Mouse (Mus musculus) lung, postnatal 14 days (tissue): Measurements from ENCODE around the gene Serp1.

Experiments
- DNase-seq: peaks from one replicate; pipeline ENCODE4 v3.0.0; 2021

Serp1 gene

DNA sequence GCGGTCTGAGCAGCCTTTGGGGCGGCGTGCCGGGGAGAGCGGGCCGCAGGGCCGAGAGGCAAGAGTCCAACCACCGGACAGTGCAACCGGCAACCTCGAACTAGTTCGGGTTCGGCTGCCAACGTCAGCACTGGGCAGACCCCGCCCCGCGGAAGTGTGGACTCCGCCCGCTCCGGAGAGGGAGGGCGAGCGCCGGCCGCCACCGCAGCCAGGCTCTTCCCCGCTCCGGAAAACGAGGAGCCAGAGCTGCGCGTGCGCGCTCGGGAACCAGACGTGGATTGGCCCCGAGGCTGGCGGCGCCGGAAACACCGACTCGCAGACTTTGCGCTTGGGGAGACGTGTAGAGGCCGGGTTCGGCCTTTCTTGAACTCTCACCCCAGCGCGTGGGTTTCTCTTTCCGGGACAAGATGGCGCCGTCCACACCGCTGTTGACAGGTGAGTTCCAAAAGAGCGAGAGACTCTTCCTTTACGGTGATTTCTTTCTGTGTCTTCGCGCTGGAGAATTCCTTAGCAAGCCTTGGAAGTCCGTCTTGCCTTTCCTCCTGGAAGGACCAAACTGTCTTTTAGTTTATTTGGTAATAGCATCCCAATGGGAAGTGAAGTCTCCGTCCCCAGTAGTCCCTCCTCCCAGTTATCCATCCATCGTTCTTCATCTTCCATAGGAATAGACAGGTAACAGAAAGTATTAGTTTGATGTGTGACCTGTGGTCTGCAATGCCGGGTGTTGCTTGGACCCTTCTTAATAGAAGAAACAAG, at the start of gene Serp1, which contains the start of gene Eif2a:
Gene Serp1, minus strand, starts transcription at position 241 of the 756 bp plus-strand sequence.
Gene Eif2a, plus strand, starts transcription at position 170 of the 756 bp plus-strand sequence.
- DNase-seq, result peak; percentile 98

DNA sequence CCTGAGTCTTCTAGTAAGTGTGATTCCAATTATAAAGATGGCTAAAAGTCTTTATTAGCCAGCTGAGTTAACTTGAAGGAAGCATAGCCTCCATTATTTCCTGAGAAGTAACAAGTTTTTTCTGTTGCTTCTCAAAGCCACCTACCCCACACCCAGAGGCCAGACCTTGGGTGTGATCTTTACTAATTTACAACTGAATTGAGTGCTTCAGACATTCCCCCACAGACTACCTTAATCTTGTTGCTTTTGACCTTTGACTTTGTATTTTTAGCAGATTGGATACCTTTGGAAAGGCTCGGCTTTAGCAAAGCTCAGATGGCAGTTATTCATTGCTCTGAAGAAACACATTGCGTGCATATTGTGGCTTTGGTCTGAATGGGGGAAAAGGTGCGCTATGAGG, 45.1 kb upstream of the Serp1 start:
- DNase-seq, result no peak

DNA sequence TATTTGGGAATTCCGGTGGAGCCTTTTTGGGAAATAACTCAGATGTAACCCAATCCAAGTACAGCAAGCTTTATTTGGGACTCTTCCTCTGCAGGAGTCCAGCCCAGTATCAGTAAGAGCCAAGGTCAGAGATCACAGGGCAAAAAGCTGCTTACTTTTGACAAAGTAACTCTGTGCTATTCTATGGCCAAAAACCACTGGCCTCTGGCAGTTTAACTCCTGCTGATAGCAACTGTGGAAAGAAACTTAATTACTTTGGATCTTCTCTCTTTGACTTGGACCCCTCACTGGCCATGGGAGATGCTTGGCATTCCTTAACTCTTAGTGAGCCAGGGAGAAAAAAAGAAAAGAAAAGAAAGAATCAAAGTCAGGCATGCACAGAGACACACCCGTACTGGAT, 35.7 kb upstream of the Serp1 start:
- DNase-seq, result no peak

GRCm38 (mm10) chr3:58559887-58560286, 34.2 kb upstream of the Serp1 start:
- DNase-seq, result no peak

DNA sequence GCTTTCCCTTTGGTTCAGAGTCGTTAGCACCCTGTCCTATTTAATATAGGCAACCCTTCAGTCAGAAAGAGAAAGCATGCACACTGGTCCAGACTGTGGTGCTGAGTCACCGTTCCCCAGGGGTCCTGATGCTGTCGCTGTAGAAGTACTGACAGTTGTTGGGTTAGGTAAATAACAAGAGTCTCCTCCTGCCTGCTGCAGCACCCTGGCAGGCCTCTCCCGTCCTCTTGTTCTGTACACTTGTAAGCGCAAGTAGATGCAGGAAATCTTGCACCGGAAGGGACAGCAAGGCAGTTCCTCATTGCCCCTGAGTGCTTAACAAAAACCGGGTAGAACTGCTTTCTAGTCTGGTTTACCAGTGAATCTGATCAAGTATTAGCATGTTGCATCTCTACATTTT, 31.0 kb upstream of the Serp1 start:
- DNase-seq, result no peak

DNA sequence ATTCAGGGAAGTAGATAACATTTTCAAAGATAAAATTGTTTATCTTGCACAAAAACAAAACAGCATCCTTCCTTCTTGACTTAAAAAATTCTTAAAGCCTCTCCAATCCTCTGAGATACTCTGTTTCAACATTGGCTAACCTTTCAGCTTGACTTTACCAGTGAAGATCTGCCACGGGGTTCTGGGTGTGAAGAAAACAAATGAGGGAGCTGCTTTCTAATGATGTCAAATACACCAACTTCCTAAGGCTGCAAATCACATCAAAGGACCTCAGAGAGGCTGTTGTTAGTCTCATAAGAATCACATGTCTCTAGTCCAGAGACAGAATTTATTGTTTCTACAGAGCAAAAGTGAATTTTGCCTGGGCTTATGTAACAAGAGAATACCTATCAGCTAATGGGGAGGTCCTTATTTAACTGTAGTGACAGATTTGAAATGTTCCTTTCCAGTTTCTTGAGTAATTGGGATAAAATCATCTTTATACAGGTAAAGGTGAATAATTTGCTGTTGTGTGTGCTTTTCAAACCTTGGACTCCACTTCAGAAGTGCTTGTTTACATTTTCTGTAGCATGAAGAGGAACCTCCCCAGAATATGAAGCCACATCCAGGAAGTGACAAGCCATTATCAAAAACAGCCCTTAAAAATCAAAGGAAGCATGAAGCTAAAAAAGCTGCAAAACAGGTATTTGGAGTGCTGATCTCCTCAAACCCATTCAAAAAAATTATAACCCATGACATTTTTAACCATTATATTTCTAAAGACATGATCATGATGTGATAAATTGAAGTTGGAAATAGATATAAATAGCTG, 26.5 kb upstream of the Serp1 start:
- DNase-seq, result no peak

DNA sequence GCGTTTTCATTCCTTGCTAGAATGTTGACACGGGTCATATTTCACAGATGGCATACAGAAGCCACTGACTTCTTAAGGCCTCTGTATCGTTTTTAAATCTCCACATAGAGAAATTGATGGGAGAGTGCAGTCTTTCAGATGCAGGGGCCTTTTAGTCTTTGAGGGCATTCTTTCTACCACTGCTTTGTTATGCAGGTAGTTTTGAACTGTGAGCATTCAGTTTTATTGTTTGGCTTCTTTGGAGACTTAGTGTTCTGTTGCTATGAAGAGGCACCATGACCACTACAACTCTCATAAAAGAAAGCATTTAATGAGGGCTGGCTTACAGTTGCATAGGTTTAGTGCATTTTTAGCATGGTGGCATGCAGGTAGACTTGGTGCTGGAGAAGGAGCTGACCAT, 10.9 kb upstream of the Serp1 start:
- DNase-seq, result no peak

GRCm38 (mm10) chr3:58526408-58526737, 681 bp upstream of the Serp1 start:
- no peak for DNase-seq

- no peak for DNase-seq
These were observed 526 bp downstream of the Serp1 start for GRCm38 (mm10) chr3:58525166-58525565.

DNA sequence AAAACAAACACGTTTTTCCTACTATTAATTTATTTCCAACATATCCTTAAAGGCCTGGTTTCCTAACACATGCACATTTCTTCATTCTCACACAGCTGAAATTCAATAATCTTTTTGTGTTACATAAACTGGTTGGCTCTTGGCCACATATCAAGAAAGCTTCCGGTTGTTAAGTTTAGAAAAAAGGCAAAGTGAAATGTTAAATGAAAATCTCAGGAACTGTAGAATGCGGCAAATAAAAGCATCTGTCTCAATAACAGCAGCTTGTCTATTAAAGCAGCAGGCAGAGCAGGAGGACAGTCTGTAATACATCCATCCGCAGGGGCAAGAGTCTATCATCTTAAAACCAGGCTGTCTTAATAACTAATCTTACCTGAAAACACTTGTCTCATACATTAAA, 1.4 kb downstream of the Serp1 start:
- DNase-seq, result no peak

GRCm38 (mm10) chr3:58523386-58523785, 2.3 kb downstream of the Serp1 start:
- DNase-seq, result no peak

- no peak for DNase-seq
These were observed 4.3 kb downstream of the Serp1 start for GRCm38 (mm10) chr3:58521361-58521760.

- no peak for DNase-seq
These were observed 5.4 kb downstream of the Serp1 start for GRCm38 (mm10) chr3:58520286-58520685.

GRCm38 (mm10) chr3:58519536-58519935, 6.2 kb downstream of the Serp1 start:
- no peak for DNase-seq

GRCm38 (mm10) chr3:58518962-58519361, 6.7 kb downstream of the Serp1 start:
- no peak for DNase-seq

DNA sequence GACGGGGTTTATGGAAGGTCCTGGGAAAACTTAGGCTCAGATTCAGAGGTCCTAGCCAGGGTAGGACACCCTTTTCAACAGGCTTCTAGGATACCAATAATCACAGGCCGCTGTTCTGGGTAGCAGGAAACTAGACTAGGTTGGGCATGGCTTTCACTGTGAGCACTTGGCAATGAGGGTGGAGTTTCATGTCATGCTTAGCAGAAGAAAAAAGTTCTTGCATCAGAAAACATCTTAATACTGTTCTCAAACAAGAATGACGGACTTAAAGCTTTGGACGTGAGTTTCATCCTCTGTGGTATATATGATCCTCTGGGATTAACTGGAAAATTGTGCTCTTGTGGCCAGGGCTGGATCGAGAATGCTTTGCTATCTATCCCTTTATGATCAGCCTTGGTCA, 7.9 kb downstream of the Serp1 start:
- no peak for DNase-seq

DNA sequence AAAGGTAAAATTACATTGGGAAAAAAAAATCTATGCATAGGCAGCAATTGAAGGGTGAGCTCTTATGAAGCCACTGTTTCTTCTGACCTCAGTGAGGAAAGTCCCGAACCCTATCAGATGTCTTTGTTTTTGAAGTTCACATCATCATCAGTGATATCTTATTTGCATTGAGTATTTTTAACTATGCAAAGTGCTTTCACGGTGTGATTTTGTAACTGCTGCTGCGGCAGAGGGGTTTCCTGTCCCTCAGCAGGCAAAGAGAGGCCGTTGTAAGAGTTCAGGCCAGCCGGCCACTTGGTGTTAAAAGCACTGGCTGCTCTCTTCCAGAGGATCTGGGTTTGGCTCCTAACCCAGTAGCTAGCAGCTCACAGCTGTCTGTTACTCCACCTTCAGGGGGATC, 8.4 kb downstream of the Serp1 start:
- DNase-seq, result no peak

- DNase-seq, result no peak
These were observed 9.1 kb downstream of the Serp1 start for GRCm38 (mm10) chr3:58516602-58516976.

DNA sequence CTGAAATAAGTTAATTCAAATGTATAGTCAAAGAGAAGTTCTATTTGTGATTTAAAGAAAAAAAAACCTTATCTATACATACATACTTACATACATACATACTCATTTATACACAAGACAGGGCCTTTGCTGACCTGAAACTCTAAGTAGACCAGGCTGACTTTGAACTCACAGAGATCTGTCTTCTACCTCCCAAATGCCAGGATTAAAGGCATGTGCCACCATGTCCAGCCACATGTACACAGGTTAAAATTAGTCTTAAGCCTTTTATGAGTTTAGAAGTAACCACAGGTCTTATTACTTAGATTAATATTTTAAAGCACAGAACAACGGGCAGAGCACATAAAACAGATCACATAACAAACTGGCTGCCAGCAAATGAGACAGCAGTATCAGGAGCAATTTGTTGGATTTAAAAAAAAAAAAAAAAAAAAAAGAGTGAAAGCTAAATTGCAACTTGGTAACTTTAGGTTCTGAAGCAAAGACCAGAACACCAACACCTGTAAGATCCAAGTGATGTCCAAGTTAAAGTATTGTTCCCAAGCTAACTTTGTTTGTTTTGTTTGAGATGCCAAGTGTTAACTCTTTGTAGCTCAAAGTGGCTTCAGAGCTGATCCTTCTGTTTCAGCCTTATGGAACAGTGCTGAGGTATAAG, 9.6 kb downstream of the Serp1 start:
- DNase-seq, result no peak

DNA sequence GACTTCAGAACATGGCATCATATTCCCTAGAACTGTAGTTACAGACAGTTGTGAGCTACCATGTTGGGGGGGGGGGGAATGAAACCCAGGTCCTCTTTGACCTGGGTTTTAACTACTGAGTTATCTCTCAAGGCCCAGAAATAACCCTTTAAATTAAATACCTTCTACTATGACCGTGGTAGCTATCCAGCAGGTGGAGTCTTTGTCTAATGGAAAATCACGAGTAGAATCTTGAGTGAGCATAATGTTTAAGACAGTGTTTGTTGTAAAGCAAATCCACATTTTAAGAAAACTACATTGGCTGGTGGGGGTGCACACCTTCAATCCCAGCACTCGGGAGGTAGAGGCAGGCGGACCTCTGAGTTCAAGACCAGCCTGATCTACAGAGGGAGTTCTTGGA, 12.2 kb downstream of the Serp1 start:
- DNase-seq, result no peak

DNA sequence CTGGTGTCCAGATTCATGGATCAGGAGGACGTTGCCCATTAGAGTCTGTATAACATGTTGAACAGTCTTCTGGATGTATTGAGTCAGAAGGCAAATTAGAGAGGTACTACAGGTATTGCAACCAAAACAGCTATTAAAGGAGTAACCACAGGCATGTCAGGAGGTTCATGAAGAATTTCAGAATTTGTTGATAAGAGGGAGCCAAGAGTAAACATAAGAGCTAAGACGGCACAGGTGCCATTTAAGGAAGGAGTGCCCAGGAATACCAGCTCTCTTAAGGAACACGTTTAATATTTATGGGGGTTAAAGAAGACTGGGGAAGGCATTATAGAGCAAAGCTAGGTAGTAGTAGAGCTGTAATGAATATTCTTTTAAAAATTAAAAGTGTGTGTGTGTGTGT, 13.0 kb downstream of the Serp1 start:
- no peak for DNase-seq

DNA sequence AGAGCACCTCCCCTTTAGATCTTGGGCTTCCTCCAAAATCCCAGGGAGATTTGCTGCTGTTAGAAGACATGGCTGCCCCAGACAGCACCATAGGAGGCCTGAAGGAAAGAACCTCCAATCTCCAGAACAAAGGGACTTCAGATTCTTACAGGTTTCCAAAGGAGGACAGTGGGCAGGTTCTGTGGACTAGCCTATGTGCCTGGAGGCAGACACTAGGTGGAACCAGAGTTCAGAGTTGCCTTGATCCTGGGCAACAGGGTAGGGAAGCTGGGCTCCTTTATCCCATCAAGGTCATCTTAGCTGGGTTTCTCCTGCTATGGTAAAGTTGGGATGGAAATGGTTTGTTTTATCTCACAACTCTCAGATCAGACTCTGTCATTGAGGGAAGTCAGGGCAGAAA, 14.1 kb downstream of the Serp1 start:
- peak; percentile 25 for DNase-seq

DNA sequence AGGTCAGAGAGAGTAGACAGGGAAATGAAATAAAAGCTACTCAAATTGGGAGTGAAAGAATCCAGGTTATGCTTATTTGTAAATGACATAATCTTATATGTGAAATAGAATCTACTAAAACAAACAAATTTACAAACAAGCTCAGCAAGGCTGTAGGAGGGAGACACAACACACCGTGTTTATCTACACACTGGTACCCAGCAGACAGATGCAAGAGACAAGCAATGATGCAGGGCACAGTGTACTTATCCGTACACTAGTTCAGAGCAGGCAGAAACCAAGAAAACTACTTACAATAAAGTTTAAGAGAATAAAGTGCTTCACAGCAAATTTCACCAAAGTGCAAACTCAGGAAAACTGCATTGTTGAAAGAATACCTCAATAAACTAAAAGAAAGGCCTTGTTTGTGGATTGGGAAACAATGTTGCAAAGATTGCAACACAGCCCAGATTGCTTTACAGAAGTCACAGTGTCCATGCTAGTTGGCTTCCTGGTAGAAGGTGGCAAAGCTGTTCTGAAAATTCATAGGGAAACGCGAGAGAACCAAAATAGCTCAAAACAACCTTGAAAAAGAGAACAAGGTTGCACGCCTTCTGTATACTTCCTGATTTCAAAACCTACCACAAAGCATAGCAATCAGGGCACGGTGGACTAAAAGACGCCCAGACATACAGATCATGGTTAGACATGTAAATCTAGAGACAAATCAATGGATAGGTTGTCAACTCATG, 17.5 kb downstream of the Serp1 start:
- no peak for DNase-seq
